Mouse (Mus musculus) urinary bladder, adult 18-20 months (tissue): ENCODE results near the gene Ank2.

Experiments used
- DNase-seq, 2 experiments: peaks; one replicate each; pipeline ENCODE4 v3.0.0; 2022; ENCODE audit warnings: low spot score in 2 of 2, mixed read lengths in 2 of 2

Ank2 gene

GRCm38 (mm10) chr3:126981163-126981562 is 518.0 kb downstream of the Ank2 start:
- no peak for DNase-seq

GRCm38 (mm10) chr3:126979635-126980034 is 519.5 kb downstream of the Ank2 start:
- DNase-seq: no peak

- DNase-seq: peak in 1 of 2 experiments; percentile 33
These were observed 520.3 kb downstream of the Ank2 start for GRCm38 (mm10) chr3:126978768-126979410.

- no peak for DNase-seq
These were observed 521.8 kb downstream of the Ank2 start for GRCm38 (mm10) chr3:126977399-126977798.

GRCm38 (mm10) chr3:126976793-126977192 is 522.4 kb downstream of the Ank2 start:
- DNase-seq: no peak

GRCm38 (mm10) chr3:126975409-126975808 is 523.7 kb downstream of the Ank2 start:
- no peak for DNase-seq

- no peak for DNase-seq
These were observed 525.6 kb downstream of the Ank2 start for GRCm38 (mm10) chr3:126973551-126973950.

GRCm38 (mm10) chr3:126971531-126971930 is 527.6 kb downstream of the Ank2 start:
- no peak for DNase-seq

GRCm38 (mm10) chr3:126968721-126969120 is 530.4 kb downstream of the Ank2 start:
- no peak for DNase-seq

GRCm38 (mm10) chr3:126965767-126966166 is 533.4 kb downstream of the Ank2 start:
- DNase-seq: no peak

- no peak for DNase-seq
These were observed 536.8 kb downstream of the Ank2 start for GRCm38 (mm10) chr3:126962326-126962725.

GRCm38 (mm10) chr3:126952698-126953097 is 546.5 kb downstream of the Ank2 start:
- no peak for DNase-seq

GRCm38 (mm10) chr3:126946591-126946990 is 552.6 kb downstream of the Ank2 start:
- no peak for DNase-seq

- DNase-seq: no peak
These were observed 554.3 kb downstream of the Ank2 start for GRCm38 (mm10) chr3:126944838-126945237.

- no peak for DNase-seq
These were observed 555.1 kb downstream of the Ank2 start for GRCm38 (mm10) chr3:126944081-126944480.

GRCm38 (mm10) chr3:126940452-126940851 is 558.7 kb downstream of the Ank2 start:
- DNase-seq: no peak

- DNase-seq: no peak
These were observed 567.2 kb downstream of the Ank2 start for GRCm38 (mm10) chr3:126931884-126932506.

- DNase-seq: no peak
These were observed 575.4 kb downstream of the Ank2 start for GRCm38 (mm10) chr3:126923575-126924382.

GRCm38 (mm10) chr3:126921941-126922340 is 577.2 kb downstream of the Ank2 start:
- no peak for DNase-seq

- no peak for DNase-seq
These were observed 578.9 kb downstream of the Ank2 start for GRCm38 (mm10) chr3:126920296-126920695.

- no peak for DNase-seq
These were observed 580.2 kb downstream of the Ank2 start for GRCm38 (mm10) chr3:126918805-126919473.

- no peak for DNase-seq
These were observed 582.8 kb downstream of the Ank2 start for GRCm38 (mm10) chr3:126916381-126916780.
